In genomic region chr17:68422663-68423498, GRCm38 (mm10) we compare ENCODE assay signal across 13 mouse cellular contexts.
DNase-seq lines count a peak whose midpoint lies in the region; ATAC-seq and TF ChIP-seq lines count a peak whose summit lies in the region.
"Had no signal": no experiment of that assay in that cellular context is flagged by ENCODE, and none has a peak within 500 bp of the region (broad histone marks: within the 10 kb centered on the region; RNA-seq: fewer than 3 reads in every experiment).

No protein-coding gene starts in this region.

- no peaks in the 10 kb centered on the region for H3K4me1 ChIP-seq in lung, embryonic 14.5 days (ENCODE audit: insufficient read depth)
- H3K4me1 ChIP-seq in forebrain, postnatal 0 days (ENCODE audit: insufficient read depth), result no peaks in the 10 kb centered on the region
- H3K4me1 ChIP-seq in midbrain, postnatal 0 days (ENCODE audit: insufficient read depth, low read length), result no peaks in the 10 kb centered on the region
- no peaks in the 10 kb centered on the region for H3K4me1 ChIP-seq in intestine, embryonic 16.5 days (ENCODE audit: control insufficient read depth, insufficient read depth, low read length)
- H3K4me1 ChIP-seq: limb, embryonic 15.5 days; megakaryocyte, embryonic 14.5 days had no signal

- no peaks in the 10 kb centered on the region for H3K27me3 ChIP-seq in lung, embryonic 14.5 days (ENCODE audit: insufficient read depth, low read length)
- H3K27me3 ChIP-seq in forebrain, postnatal 0 days (ENCODE audit: insufficient read depth, low read length), result no peaks in the 10 kb centered on the region
- no peaks in the 10 kb centered on the region for H3K27me3 ChIP-seq in midbrain, postnatal 0 days (ENCODE audit: insufficient read depth, low read length)
- no peaks in the 10 kb centered on the region for H3K27me3 ChIP-seq in intestine, embryonic 16.5 days (replicated peaks; ENCODE audit: control insufficient read depth, insufficient read depth, low read length)
- H3K27me3 ChIP-seq: limb, embryonic 15.5 days; megakaryocyte, embryonic 14.5 days had no signal

- peak; percentile 78 for ATAC-seq in frontal cortex, adult (ENCODE audit: low TSS enrichment)
- no peak for ATAC-seq in lung, embryonic 14.5 days (ENCODE audit: insufficient read depth)
- peak; percentile 95 for ATAC-seq in forebrain, postnatal 0 days
- peak; percentile 44; the same call in 1 of the 2 replicates for ATAC-seq in midbrain, postnatal 0 days (ENCODE audit: low FRiP score)
- ATAC-seq in intestine, embryonic 16.5 days, result no peak
- ATAC-seq: activated CD4-positive, CD25-positive, alpha-beta regulatory T cell, adult 4 months had no signal

- no peak overlapping the region for H3K4me3 ChIP-seq in lung, embryonic 14.5 days (ENCODE audit: low read depth, low read length)
- no peak overlapping the region for H3K4me3 ChIP-seq in forebrain, postnatal 0 days (ENCODE audit: low read depth, low read length)
- H3K4me3 ChIP-seq in midbrain, postnatal 0 days (ENCODE audit: low read depth, low read length), result no peak overlapping the region
- no peak overlapping the region for H3K4me3 ChIP-seq in intestine, embryonic 16.5 days (ENCODE audit: low read length)
- H3K4me3 ChIP-seq: limb, embryonic 15.5 days; megakaryocyte, embryonic 14.5 days had no signal

- WGBS in lung, embryonic 14.5 days, result 52% methylated on average over 12 of the region's 12 CpGs
- WGBS in forebrain, postnatal 0 days, result 42% methylated on average over 12 of the region's 12 CpGs
- WGBS in midbrain, postnatal 0 days, result 50% methylated on average over 12 of the region's 12 CpGs
- 61% methylated on average over 12 of the region's 12 CpGs for WGBS in intestine, embryonic 16.5 days

- no peak overlapping the region for H3K9ac ChIP-seq in lung, embryonic 14.5 days
- no peak overlapping the region for H3K9ac ChIP-seq in forebrain, postnatal 0 days
- no peak overlapping the region for H3K9ac ChIP-seq in midbrain, postnatal 0 days (replicated peaks; ENCODE audit: low read length, poor library complexity, severe bottlenecking)
- H3K9ac ChIP-seq in intestine, embryonic 16.5 days (ENCODE audit: low read depth, low read length), result no peak overlapping the region
- H3K9ac ChIP-seq: limb, embryonic 15.5 days had no signal

- H3K27ac ChIP-seq in lung, embryonic 14.5 days (ENCODE audit: low read depth), result no peak overlapping the region
- peak overlapping the region; percentile 36; the same call in 1 of the 2 replicates for H3K27ac ChIP-seq in forebrain, postnatal 0 days (ENCODE audit: low read depth, low read length)
- no peak overlapping the region for H3K27ac ChIP-seq in midbrain, postnatal 0 days (ENCODE audit: low read depth, low read length)
- no peak overlapping the region for H3K27ac ChIP-seq in intestine, embryonic 16.5 days (ENCODE audit: low read length)
- H3K27ac ChIP-seq: limb, embryonic 15.5 days had no signal

- no peak for DNase-seq in frontal cortex, postnatal 14 days (ENCODE audit: low spot score in 2 of 2)
- DNase-seq in lung, embryonic 14.5 days, result peak; percentile 9
- no peak for DNase-seq in lung, postnatal 10 days
- peak; percentile 75 for DNase-seq in forebrain, postnatal 0 days
- DNase-seq in midbrain, postnatal 0 days (ENCODE audit: low spot score), result peak; percentile 81
- DNase-seq: cerebellum, adult 18-20 months; kidney, postnatal 36 days; lung, adult 2 months had no signal

- no peaks in the 10 kb centered on the region for H3K36me3 ChIP-seq in lung, embryonic 14.5 days (ENCODE audit: insufficient read depth)
- no peaks in the 10 kb centered on the region for H3K36me3 ChIP-seq in forebrain, postnatal 0 days (ENCODE audit: insufficient read depth)
- no peaks in the 10 kb centered on the region for H3K36me3 ChIP-seq in midbrain, postnatal 0 days (ENCODE audit: insufficient read depth, low read length)
- no peaks in the 10 kb centered on the region for H3K36me3 ChIP-seq in intestine, embryonic 16.5 days (ENCODE audit: control insufficient read depth, insufficient read depth, low read length)
- H3K36me3 ChIP-seq: limb, embryonic 15.5 days had no signal

- no peaks in the 10 kb centered on the region for H3K9me3 ChIP-seq in lung, embryonic 14.5 days (ENCODE audit: low read depth, low read length)
- H3K9me3 ChIP-seq in forebrain, postnatal 0 days (ENCODE audit: low read length), result no peaks in the 10 kb centered on the region
- H3K9me3 ChIP-seq in midbrain, postnatal 0 days (ENCODE audit: low read length), result no peaks in the 10 kb centered on the region
- H3K9me3 ChIP-seq in intestine, embryonic 16.5 days (ENCODE audit: control insufficient read depth, low read length), result no peaks in the 10 kb centered on the region
- H3K9me3 ChIP-seq: limb, embryonic 15.5 days had no signal

- no peak for TF ChIP-seq CTCF in lung, embryonic 14.5 days (IDR thresholded peaks at IDR 0.05; ENCODE audit: low read depth)
- no peak for TF ChIP-seq CTCF in forebrain, postnatal 0 days (IDR thresholded peaks at IDR 0.05; ENCODE audit: low read depth)
- no peak for TF ChIP-seq CTCF in midbrain, postnatal 0 days (IDR thresholded peaks at IDR 0.05)

- no peak overlapping the region for H3K4me2 ChIP-seq in lung, embryonic 14.5 days
- H3K4me2 ChIP-seq in forebrain, postnatal 0 days (ENCODE audit: low read depth), result no peak overlapping the region
- H3K4me2 ChIP-seq in midbrain, postnatal 0 days (ENCODE audit: low read depth, low read length, poor library complexity, severe bottlenecking), result no peak overlapping the region
- H3K4me2 ChIP-seq in intestine, embryonic 16.5 days (ENCODE audit: low read depth, low read length), result no peak overlapping the region
- H3K4me2 ChIP-seq: limb, embryonic 15.5 days had no signal

Comparison
In these comparisons a context has a peak if more than half of its experiments do, and no peak if none do; other contexts are left out.
1. DNase-seq: peak in lung, embryonic 14.5 days (single experiment), forebrain, postnatal 0 days (single experiment) and midbrain, postnatal 0 days (single experiment); none in frontal cortex, postnatal 14 days (0 of 2) and lung, postnatal 10 days (single experiment).
2. ATAC-seq: peak in frontal cortex, adult (single experiment), forebrain, postnatal 0 days (single experiment) and midbrain, postnatal 0 days (single experiment); none in lung, embryonic 14.5 days (single experiment) and intestine, embryonic 16.5 days (single experiment).